Mouse (Mus musculus) intestine, postnatal 0 days (tissue): ENCODE measurements around the gene Ddx55. TPM values are rescaled to one million over a fixed set of nuclear protein-coding genes. Genes with fewer than 3 reads are reported as not detected.
A peak's percentile ranks its signal among the peaks of the same experiment; 100 is the strongest.

Experiments used
- ATAC-seq: fragments of 200-750 bp; cut with Nextera tagmentation; 2 replicates; pipeline ENCODE4 v1.8.0; 2017; ENCODE audit warnings: mild to moderate bottlenecking, moderate TSS enrichment, moderate library complexity
- H3K27ac ChIP-seq: fragments of 300-500 bp; sonication (generic); 2 replicates; pipeline ENCODE4 v1.5.1; 2014; ENCODE audit warnings: mild to moderate bottlenecking, low read depth, low read length, moderate library complexity
- H3K27me3 ChIP-seq: fragments of 300-500 bp; sonication (generic); replicated peaks from 2 replicates; pipeline ENCODE4 v1.6.1; 2014; ENCODE audit warnings: low read length, mixed read lengths; ENCODE audit not compliant: control insufficient read depth, insufficient read depth
- H3K36me3 ChIP-seq: fragments of 300-500 bp; sonication (generic); 2 replicates; pipeline ENCODE4 v1.6.1; 2014; ENCODE audit warnings: mild to moderate bottlenecking, moderate library complexity; ENCODE audit not compliant: control insufficient read depth, insufficient read depth
- H3K4me1 ChIP-seq: fragments of 300-500 bp; sonication (generic); replicated peaks from 2 replicates; pipeline ENCODE4 v1.6.1; 2014; ENCODE audit warnings: antibody characterized with exemption, low read length, mixed read lengths; ENCODE audit not compliant: control insufficient read depth, insufficient read depth
- H3K4me2 ChIP-seq: fragments of 300-500 bp; sonication (generic); replicated peaks from 2 replicates; pipeline ENCODE4 v1.6.1; 2014; ENCODE audit warnings: low read depth, mild to moderate bottlenecking, moderate library complexity
- H3K4me3 ChIP-seq: fragments of 300-500 bp; sonication (generic); 2 replicates; pipeline ENCODE4 v1.5.1; 2014; ENCODE audit warnings: low read depth, low read length
- H3K9ac ChIP-seq: fragments of 300-500 bp; sonication (generic); 2 replicates; pipeline ENCODE4 v1.6.1; 2014; ENCODE audit warnings: mild to moderate bottlenecking, low read depth, low read length
- H3K9me3 ChIP-seq: fragments of 300-500 bp; sonication (generic); 2 replicates; pipeline ENCODE4 v1.6.1; 2016; ENCODE audit warnings: mixed run types; ENCODE audit not compliant: control insufficient read depth
- CTCF ChIP-seq: sonication (generic); IDR thresholded peaks from 2 replicates; pipeline ENCODE4 v1.5.1; 2016; ENCODE audit warnings: low read depth, mild to moderate bottlenecking, control low read depth, antibody characterized with exemption, moderate library complexity
- WGBS: fragments of 180-500 bp; shearing (Covaris S2); extraction: QIAGEN DNeasy Blood & Tissue Kit; methylation state at CpG from one replicate; pipeline ENCODE4 v1.1.7; 2014; 5-methylcytosine and 5-hydroxymethylcytosine counted together
- polyA plus RNA-seq: library from polyadenylated mRNA; unstranded; fragments of >200 nt; fragmentation: Nextera tagmentation; extraction: Ambion mirVana; gene quantifications from 2 replicates; pipeline ENCODE4 v1.2.1, GENCODE M21; 2015

Gene Ddx55
- 6.3 and 10.0 TPM in 2 replicates for polyA plus RNA-seq

DNA sequence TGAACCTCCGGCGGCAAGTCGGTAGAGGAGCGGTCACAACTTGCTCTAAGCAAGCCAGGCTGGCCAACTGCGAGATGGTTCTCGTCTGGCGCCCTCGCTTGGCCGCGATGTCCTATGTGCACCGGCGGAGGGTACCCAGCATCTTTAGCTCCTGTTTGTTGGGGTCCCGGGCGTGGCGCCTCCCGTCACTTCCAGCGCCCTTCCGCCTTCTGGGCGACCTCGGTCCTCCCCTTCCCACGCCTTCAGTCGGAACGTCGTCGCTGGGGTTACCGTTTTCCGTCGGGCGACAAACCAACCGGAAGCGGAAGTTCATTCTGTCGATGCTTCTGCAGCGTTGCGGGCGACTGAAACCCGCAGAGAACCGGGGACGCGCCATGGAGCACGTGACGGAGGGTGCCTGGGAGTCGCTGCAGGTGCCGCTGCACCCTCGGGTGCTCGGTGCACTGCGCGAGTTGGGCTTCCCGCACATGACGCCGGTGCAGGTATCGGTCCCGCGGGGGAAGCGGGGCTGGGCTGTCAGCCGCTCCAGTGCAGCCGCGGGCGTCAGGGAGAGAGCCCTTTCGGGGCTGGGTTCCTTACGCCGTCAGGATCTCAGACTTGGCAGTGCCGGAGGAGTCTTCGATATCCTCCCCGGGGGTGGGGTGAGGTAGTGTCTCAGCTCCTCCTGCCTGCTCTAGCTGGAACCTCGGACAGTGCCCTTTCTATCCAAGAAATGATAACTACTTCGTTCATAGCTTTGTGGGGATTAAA, at the start of gene Ddx55:
Gene Ddx55, plus strand, starts transcription at position 307 of the 750 bp plus-strand sequence.
- Histone ChIP-seq H3K4me2 (peak within 1 kb of the TSS; percentile 81), H3K27me3 (no peaks in the 10 kb centered on the region), H3K9me3 (no peaks in the 10 kb centered on the region), H3K4me1 (no peaks in the 10 kb centered on the region), H3K4me3 (peak within 1 kb of the TSS; percentile 88), H3K9ac (peak within 1 kb of the TSS; percentile 70), H3K27ac (peak within 1 kb of the TSS; percentile 67), H3K36me3 (peaks cover 37% of the 10 kb centered on the region)
- under 1% methylated on average over 66 of the region's 66 CpGs for WGBS
- peak; percentile 86 for ATAC-seq
- peak; percentile 59 for TF ChIP-seq CTCF

DNA sequence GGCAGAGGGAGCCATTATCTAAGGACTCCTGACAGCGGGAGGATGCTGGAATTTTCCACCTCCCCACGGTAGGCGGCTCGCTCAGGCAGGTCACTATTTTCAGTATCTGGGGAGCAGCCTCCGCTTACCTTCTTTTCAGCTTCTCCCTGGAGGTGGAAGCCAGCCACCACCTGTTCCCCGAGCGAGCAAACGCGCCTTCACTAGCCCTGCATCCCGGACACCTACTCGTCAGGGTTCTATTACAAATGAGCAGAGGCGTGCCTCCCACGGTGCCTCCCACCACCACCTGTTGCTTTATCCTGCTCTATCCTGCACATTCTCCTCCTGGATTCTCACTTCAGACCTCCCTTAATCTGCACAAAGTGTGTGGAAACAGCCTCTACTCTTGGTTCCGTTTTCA, 48.9 kb upstream of the Ddx55 start:
- Histone ChIP-seq H3K4me3 (no peak overlapping the region), H3K27me3 (no peaks in the 10 kb centered on the region), H3K4me1 (no peaks in the 10 kb centered on the region), H3K36me3 (peaks cover 9% of the 10 kb centered on the region; the same call in 1 of the 2 replicates), H3K4me2 (no peak overlapping the region), H3K27ac (no peak overlapping the region), H3K9ac (no peak overlapping the region), H3K9me3 (no peaks in the 10 kb centered on the region)
- no peak for TF ChIP-seq CTCF
- no peak for ATAC-seq
- WGBS = 69% methylated on average over 14 of the region's 14 CpGs

GRCm38 (mm10) chr5:124505235-124505634, 47.4 kb upstream of the Ddx55 start:
- TF ChIP-seq CTCF = no peak
- Histone ChIP-seq H3K36me3 (peaks cover 9% of the 10 kb centered on the region; the same call in 1 of the 2 replicates), H3K27me3 (no peaks in the 10 kb centered on the region), H3K9me3 (no peaks in the 10 kb centered on the region), H3K27ac (no peak overlapping the region), H3K4me3 (no peak overlapping the region), H3K4me2 (no peak overlapping the region), H3K4me1 (no peaks in the 10 kb centered on the region), H3K9ac (no peak overlapping the region)
- 49% methylated on average over 4 of the region's 4 CpGs for whole genome bisulfite sequencing
- peak; percentile 72 for ATAC-seq

- H3K36me3 ChIP-seq = no peaks in the 10 kb centered on the region
- no peaks in the 10 kb centered on the region for H3K4me1 ChIP-seq
- no peaks in the 10 kb centered on the region for H3K27me3 ChIP-seq
- H3K27ac ChIP-seq = no peak overlapping the region
- WGBS = 32% methylated on average over 10 of the region's 10 CpGs
- no peak for TF ChIP-seq CTCF
- H3K9me3 ChIP-seq = no peaks in the 10 kb centered on the region
- no peak overlapping the region for H3K9ac ChIP-seq
- no peak for ATAC-seq
- no peak overlapping the region for H3K4me2 ChIP-seq
- no peak overlapping the region for H3K4me3 ChIP-seq
Observed at GRCm38 (mm10) chr5:124506731-124507359, 45.8 kb upstream of the Ddx55 start.

GRCm38 (mm10) chr5:124509200-124509599, 43.5 kb upstream of the Ddx55 start:
- TF ChIP-seq CTCF = no peak
- Histone ChIP-seq H3K4me2 (no peak overlapping the region), H3K9ac (no peak overlapping the region), H3K4me1 (no peaks in the 10 kb centered on the region), H3K4me3 (no peak overlapping the region), H3K36me3 (no peaks in the 10 kb centered on the region), H3K9me3 (no peaks in the 10 kb centered on the region), H3K27me3 (no peaks in the 10 kb centered on the region), H3K27ac (no peak overlapping the region)
- WGBS = 86% methylated on average over 6 of the region's 6 CpGs
- no peak for ATAC-seq

DNA sequence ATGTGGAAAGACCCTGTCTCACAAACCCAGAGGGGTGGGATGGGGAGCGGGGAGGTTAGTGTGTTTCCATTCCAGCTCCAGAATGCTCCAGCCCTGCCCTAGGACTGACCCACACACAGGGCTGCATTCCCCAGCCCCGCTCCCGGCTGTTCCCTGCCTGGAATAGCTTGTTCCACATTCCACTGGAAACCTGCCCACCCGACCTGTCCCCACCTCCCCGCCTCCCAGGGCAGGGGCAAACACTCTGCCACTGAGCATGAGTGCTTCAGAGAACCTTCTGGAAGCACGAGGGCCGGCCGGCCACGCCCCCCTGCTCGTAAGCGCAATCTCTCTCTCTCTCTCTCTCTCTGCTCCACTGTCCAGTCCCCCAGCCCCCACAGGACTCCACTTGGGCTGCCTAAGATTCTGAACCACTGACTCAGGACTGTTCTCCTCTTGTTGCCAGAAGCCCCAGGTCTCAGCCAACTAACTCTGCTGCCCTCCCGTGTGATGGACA, 42.9 kb upstream of the Ddx55 start:
- 59% methylated on average over 12 of the region's 12 CpGs for WGBS
- ATAC-seq = no peak
- H3K4me3 ChIP-seq = no peak overlapping the region
- no peak overlapping the region for H3K27ac ChIP-seq
- no peak overlapping the region for H3K9ac ChIP-seq
- no peak overlapping the region for H3K4me2 ChIP-seq
- TF ChIP-seq CTCF = no peak
- no peaks in the 10 kb centered on the region for H3K9me3 ChIP-seq
- no peaks in the 10 kb centered on the region for H3K4me1 ChIP-seq
- no peaks in the 10 kb centered on the region; the same call in 1 of the 2 replicates for H3K36me3 ChIP-seq
- no peaks in the 10 kb centered on the region for H3K27me3 ChIP-seq
